Comparison of ENCODE assay signal across 25 mouse cellular contexts in the genomic region with DNA sequence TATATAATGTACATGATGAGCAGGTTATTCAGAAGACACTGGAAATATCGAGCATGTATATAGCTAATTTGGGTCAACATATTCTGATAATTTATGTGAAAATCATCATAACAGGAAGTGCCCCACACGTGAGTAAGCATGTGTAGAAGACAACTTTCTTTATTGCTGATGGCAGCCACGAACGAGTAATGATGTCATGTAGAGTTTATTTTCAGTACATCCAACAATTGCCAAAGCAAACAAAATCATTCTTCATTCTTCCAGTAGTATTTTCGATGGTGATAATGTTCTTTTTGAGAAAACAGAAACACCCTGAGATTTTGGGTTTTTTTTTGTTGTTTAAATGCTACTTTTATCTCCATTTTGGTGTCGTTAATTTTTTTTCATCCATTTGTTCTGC. TPM values are rescaled to one million over a fixed set of nuclear protein-coding genes. Genes with fewer than 3 reads are reported as not detected.
DNase-seq lines count a peak whose midpoint lies in the region; ATAC-seq and TF ChIP-seq lines count a peak whose summit lies in the region.
"Had no signal": no experiment of that assay in that cellular context is flagged by ENCODE, and none has a peak within 500 bp of the region (broad histone marks: within the 10 kb centered on the region; RNA-seq: fewer than 3 reads in every experiment).

No protein-coding gene starts in this region.

- in situ Hi-C loops in CH12.LX (cut with MboI; ENCODE audit: low pct_ligation_motif_present, low pct_unique_long_range_greater_than_20kb, low sequenced_read_pairs): no loop called here

- ATAC-seq in kidney, postnatal 0 days (replicated peaks; ENCODE audit: low FRiP score, low read depth): no peak
- ATAC-seq: activated CD4-positive, CD25-positive, alpha-beta regulatory T cell, adult 4 months; CD4-positive, CD25-positive, alpha-beta regulatory T cell, adult 4 months; Patski had no signal

- no peak overlapping the region for H3K9ac ChIP-seq in kidney, postnatal 0 days (ENCODE audit: low read depth, low read length)
- no peak overlapping the region for H3K9ac ChIP-seq in CH12.LX (ENCODE audit: insufficient read depth, low read depth)

- intact Hi-C loops in left cerebral cortex, postnatal 25 days (cut with DNase I): no loop called here

- peak; percentile 5 for DNase-seq in kidney, postnatal 0 days (ENCODE audit: low spot score)
- DNase-seq in kidney, adult 8-10 months: no peak
- DNase-seq in 3T3-L1 (ENCODE audit: low read depth, low spot score): peak; percentile 80
- no peak for DNase-seq in CH12.LX (ENCODE audit: extremely low read depth)
- DNase-seq in adipocyte (ENCODE audit: low spot score): peak; percentile 73
- no peak for DNase-seq in forebrain, embryonic 10.5 days (ENCODE audit: extremely low spot score, low spot score)
- no peak for DNase-seq in lung, postnatal 14 days
- no peak for DNase-seq in left cerebral cortex, postnatal 25 days (ENCODE audit: low spot score in 2 of 2)
- DNase-seq: adrenal gland, adult 2 months; adrenal gland, adult 8-10 months; adrenal gland, postnatal 10 days; adrenal gland, postnatal 14 days; adrenal gland, postnatal 25 days; adrenal gland, postnatal 36 days; B cell, adult 2 months; cerebellum, adult 11 months; cerebellum, adult 11-12 months; cerebellum, adult 18-20 months; cerebellum, adult 2 months; cerebellum, adult 8-10 months had no signal

- no peaks in the 10 kb centered on the region for H3K4me1 ChIP-seq in kidney, postnatal 0 days (replicated peaks; ENCODE audit: insufficient read depth, low read length)
- H3K4me1 ChIP-seq in CH12.LX (ENCODE audit: control insufficient read depth in 1 of 2, insufficient read depth in 2 of 2): no peaks in the 10 kb centered on the region
- H3K4me1 ChIP-seq in forebrain, embryonic 10.5 days: peaks cover 6% of the 10 kb centered on the region

- H3K4me2 ChIP-seq in kidney, postnatal 0 days (ENCODE audit: low read length): no peak overlapping the region
- H3K4me2 ChIP-seq in CH12.LX (ENCODE audit: insufficient read depth, low read depth, poor library complexity, severe bottlenecking): no peak overlapping the region

- no peak overlapping the region for H3K27ac ChIP-seq in kidney, postnatal 0 days
- no peak overlapping the region for H3K27ac ChIP-seq in CH12.LX (ENCODE audit: insufficient read depth, low read depth)
- no peak overlapping the region for H3K27ac ChIP-seq in forebrain, embryonic 10.5 days

- H3K79me2 ChIP-seq in CH12.LX (replicated peaks; ENCODE audit: control insufficient read depth, extremely low read depth, insufficient read depth, poor library complexity, severe bottlenecking): no peaks in the 10 kb centered on the region

- TF ChIP-seq POLR2A in CH12.LX (IDR thresholded peaks at IDR 0.05; ENCODE audit: low read depth, low read length): no peak

- no peaks in the 10 kb centered on the region for H3K9me3 ChIP-seq in kidney, postnatal 0 days (replicated peaks; ENCODE audit: low read length)
- peaks cover 3% of the 10 kb centered on the region for H3K9me3 ChIP-seq in CH12.LX (replicated peaks; ENCODE audit: low read length)
- no peaks in the 10 kb centered on the region for H3K9me3 ChIP-seq in forebrain, embryonic 10.5 days

- H3K27me3 ChIP-seq in kidney, postnatal 0 days (ENCODE audit: insufficient read depth, low read length): no peaks in the 10 kb centered on the region
- no peaks in the 10 kb centered on the region for H3K27me3 ChIP-seq in CH12.LX (replicated peaks)
- H3K27me3 ChIP-seq in forebrain, embryonic 10.5 days (ENCODE audit: poor library complexity, severe bottlenecking): no peaks in the 10 kb centered on the region

- no peak for TF ChIP-seq RAD21 in CH12.LX (IDR thresholded peaks at IDR 0.05; ENCODE audit: low read depth, low read length)

- H3K4me3 ChIP-seq in kidney, postnatal 0 days (replicated peaks; ENCODE audit: low read depth, low read length): no peak overlapping the region
- no peak overlapping the region for H3K4me3 ChIP-seq in CH12.LX (replicated peaks in 1 of 3; ENCODE audit: low read depth in 2 of 3, low read length in 2 of 3, poor library complexity in 1 of 3)
- H3K4me3 ChIP-seq in forebrain, embryonic 10.5 days: no peak overlapping the region

- dilution Hi-C loops in CH12.LX (cut with MboI; ENCODE audit: extremely low pct_ligation_motif_present, extremely low pct_unique_long_range_greater_than_20kb, low sequenced_read_pairs): no loop called here

- no peaks in the 10 kb centered on the region for H3K36me3 ChIP-seq in kidney, postnatal 0 days (ENCODE audit: insufficient read depth, low read length)
- no peaks in the 10 kb centered on the region for H3K36me3 ChIP-seq in CH12.LX (replicated peaks in 1 of 2; ENCODE audit: control insufficient read depth in 1 of 2, insufficient read depth in 1 of 2, low read length in 1 of 2)
- H3K36me3 ChIP-seq in forebrain, embryonic 10.5 days (replicated peaks): no peaks in the 10 kb centered on the region
- H3K36me3 ChIP-seq: G1E had no signal

- WGBS in kidney, postnatal 0 days: 53% methylated on average over 6 of the region's 6 CpGs
- WGBS in forebrain, embryonic 10.5 days: 90% methylated on average over 6 of the region's 6 CpGs

- TF ChIP-seq CTCF in kidney, postnatal 0 days (IDR thresholded peaks at IDR 0.05; ENCODE audit: low read depth): no peak
- no peak for TF ChIP-seq CTCF in CH12.LX (conservative IDR thresholded peaks at IDR 0.05 in 1 of 2, IDR thresholded peaks at IDR 0.05 in 1 of 2; ENCODE audit: low read depth in 2 of 2, low read length in 2 of 2)

- TF ChIP-seq EP300 in CH12.LX (IDR thresholded peaks at IDR 0.05; ENCODE audit: low read length): no peak

TF ChIP-seq in CH12.LX, 34 proteins besides CTCF, POLR2A, EP300 and RAD21:
- no peak for TF ChIP-seq NRF1 (IDR thresholded peaks at IDR 0.05; ENCODE audit: low read depth, low read length)
- TF ChIP-seq BHLHE40 (IDR thresholded peaks at IDR 0.05; ENCODE audit: low read depth, low read length): 0 out of 2 replicates have a peak, but pooled peaks have one; percentile 9

RNA-seq across cellular contexts. Expression of gene Pcdh17, which starts 37.2 kb away (rescaled TPM):
- polyA plus RNA-seq in kidney, postnatal 0 days (2015; fragmentation: Nextera tagmentation; extraction: Ambion mirVana): 6.7 and 6.8 TPM in 2 replicates
- 0.67 and 0.85 TPM in 2 replicates for total RNA-seq in CH12.LX (2012; rRNA removed)
- 0.14 and 0.19 TPM in 2 replicates for total RNA-seq in CH12.LX (2014; rRNA removed)
- polyA plus RNA-seq in CH12.LX (2012; ENCODE audit: insufficient read length, low read depth): 0.30 and 0.41 TPM in 2 replicates
- polyA plus RNA-seq in forebrain, embryonic 10.5 days (2016; fragmentation: Nextera tagmentation; extraction: Ambion mirVana): 4.4 and 5.4 TPM in 2 replicates
- 10 to 100 TPM; 34.1 to 40.6 TPM for total RNA-seq in left cerebral cortex, postnatal 25 days (2021)
- total RNA-seq: MEL had no signal
- polyA plus RNA-seq: G1E, Patski had no signal

Comparison
In these comparisons a context has a peak if more than half of its experiments do, and no peak if none do; other contexts are left out.
1. DNase-seq: peak in kidney, postnatal 0 days (single experiment), 3T3-L1 (single experiment) and adipocyte (single experiment); none in kidney, adult 8-10 months (0 of 2), CH12.LX (single experiment), forebrain, embryonic 10.5 days (single experiment), lung, postnatal 14 days (single experiment) and left cerebral cortex, postnatal 25 days (0 of 2).